Mouse (Mus musculus): ENCODE measurements around the gene Mex3a.

Gene Mex3a

DNA sequence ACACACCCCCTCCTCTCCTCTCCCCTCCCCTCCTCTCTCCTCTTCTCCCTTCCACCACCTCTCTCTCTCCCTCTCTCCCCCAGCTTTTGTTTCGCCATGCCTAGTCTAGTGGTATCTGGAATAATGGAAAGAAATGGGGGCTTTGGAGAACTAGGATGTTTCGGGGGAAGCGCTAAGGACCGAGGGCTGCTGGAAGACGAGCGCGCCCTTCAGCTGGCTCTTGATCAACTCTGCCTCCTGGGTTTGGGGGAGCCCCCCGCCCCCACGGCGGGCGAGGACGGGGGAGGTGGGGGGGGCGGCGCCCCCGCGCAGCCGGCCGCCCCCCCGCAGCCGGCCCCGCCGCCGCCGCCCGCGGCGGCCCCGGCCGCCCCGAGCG is at the start of gene Mex3a:
Gene Mex3a (plus strand): TSS at position 97 of the 376 bp plus-strand sequence.
- DNase-seq (ENCODE audit: low spot score) = no peak

DNA sequence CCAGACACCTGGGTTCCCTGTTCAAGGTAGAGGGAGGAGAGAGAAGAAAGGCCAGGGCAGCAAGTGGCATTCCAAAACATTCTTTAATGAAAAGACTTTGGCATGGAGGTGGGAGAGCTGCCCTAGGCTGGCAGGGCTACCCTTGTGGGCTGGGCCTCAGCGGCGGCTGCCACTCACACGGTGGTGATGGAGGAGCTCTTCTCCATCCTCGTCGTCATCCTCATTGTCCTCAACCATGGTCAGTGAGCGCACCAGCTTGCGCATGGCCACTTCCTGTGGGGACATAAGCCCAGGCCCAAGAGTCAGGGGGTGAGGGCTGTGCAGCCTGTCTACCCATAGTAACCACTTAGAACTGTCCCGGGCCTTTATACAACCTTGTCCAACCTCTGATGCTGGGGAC is 49.1 kb upstream of the Mex3a start:
- no peak for DNase-seq (ENCODE audit: low spot score)

DNA sequence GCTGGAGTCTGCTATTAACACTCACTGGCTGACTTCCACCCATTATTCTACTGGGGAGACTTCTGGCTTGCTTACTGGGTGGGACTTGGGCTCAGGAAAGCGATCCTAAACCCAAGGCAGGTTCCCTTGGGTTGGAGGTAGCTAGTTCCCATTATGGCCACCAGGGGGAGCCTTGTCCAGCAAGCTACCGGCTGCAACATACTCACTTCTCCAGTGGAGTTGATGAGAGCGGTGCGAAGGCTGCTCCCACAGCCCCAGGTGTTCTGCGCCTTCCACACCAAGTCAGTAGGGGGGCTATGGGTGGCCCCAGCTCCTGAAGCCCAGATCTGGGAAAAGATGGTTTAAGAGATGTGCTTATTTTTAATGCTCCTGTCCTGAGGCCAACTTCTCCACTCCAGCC is 48.6 kb upstream of the Mex3a start:
- peak; percentile 79 for DNase-seq (ENCODE audit: low spot score)

DNA sequence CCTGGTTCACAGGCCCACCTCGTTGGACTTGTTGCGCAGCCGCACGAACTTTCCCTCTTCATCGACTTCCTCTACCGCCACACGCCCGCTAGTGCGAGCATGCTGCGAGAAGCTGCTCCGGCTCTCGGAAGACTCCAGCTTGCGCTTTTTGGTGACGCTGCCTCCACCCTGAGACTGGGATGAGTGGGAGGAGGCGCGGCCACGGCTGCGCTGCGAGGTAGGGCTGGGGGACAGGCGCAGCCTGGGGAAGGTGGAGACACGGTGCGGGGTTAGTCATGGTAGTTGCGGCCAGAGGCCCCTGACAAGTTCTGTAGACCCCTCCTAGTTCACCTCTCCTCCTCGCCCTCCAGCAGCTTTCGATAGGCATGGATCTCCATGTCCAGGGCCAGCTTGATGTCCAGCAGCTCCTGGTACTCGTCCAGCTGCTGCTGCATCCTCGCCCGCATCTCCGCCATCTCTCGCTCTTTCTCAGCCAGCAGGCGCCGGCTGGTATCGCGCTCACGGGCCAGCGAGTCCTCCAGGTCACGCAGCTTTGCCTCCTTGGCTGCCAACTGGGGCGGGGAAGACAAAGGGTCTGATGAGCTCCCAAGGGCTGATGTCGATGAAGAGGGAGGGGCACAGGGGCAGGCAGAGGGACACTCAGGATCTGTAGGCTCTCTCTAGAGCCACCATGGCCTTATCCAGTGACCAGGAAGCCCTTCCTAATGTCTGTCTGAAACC is 47.4 kb upstream of the Mex3a start:
- DNase-seq (ENCODE audit: low spot score) = no peak

DNA sequence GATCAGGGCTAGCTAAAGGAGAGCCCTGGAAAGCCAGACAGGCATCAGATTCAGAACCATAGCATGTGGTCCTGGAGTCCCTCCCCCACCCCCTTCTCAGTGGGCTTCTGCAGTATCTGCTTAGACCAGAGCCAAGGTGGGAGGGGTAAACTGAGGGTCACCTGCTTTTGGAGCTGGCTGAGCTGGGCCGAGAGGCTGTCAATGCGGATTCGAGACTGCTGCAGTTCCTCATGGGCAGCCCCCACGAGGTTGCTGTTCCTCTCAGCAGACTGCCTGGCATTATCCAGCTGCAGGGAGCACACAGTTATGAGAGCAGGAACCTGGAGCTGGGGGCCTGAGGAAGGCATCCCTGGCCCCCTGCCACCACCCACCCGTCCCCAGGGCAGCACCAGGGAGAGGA is 46.2 kb upstream of the Mex3a start:
- no peak for DNase-seq (ENCODE audit: low spot score)

DNA sequence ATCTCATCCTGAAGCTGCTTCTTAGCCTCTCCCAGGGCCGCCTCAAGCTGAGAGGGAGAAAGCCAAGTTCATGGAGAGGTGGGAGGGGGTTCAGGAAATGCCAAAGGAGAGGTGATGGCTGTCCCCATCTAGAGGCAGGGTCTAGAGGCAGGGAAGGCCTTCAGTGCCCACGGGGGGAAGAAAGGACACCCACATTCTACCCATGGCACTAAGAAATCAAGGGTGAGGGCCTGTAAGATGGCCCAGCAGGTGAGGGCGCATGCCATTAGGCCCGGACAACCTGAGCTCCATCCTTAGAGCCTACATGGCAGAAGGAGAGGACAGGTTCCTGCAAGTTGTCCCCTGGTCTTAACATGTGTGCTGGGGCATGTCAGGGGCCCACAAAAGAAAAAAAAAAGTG is 45.3 kb upstream of the Mex3a start:
- no peak for DNase-seq (ENCODE audit: low spot score)

DNA sequence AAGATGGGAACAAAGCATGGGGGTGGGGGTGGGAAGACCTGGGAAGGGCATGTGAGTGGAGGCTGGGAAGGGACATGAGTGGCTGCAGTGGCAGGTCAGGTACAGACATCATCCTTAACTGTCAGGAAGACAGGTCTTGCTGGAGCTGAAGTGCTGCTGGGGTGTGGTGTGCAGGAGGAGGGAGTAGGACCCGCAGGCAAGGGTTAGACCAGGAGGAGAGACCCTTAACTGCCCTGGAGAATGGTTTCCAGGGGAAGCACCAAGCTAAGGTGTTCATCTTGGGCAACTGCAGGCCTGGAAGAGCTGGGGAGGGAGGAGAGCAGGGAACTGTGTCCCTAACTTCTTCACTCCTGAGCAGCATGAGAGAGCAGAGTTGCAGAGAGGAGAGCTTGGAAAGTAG is 44.8 kb upstream of the Mex3a start:
- DNase-seq (ENCODE audit: low spot score) = no peak

DNA sequence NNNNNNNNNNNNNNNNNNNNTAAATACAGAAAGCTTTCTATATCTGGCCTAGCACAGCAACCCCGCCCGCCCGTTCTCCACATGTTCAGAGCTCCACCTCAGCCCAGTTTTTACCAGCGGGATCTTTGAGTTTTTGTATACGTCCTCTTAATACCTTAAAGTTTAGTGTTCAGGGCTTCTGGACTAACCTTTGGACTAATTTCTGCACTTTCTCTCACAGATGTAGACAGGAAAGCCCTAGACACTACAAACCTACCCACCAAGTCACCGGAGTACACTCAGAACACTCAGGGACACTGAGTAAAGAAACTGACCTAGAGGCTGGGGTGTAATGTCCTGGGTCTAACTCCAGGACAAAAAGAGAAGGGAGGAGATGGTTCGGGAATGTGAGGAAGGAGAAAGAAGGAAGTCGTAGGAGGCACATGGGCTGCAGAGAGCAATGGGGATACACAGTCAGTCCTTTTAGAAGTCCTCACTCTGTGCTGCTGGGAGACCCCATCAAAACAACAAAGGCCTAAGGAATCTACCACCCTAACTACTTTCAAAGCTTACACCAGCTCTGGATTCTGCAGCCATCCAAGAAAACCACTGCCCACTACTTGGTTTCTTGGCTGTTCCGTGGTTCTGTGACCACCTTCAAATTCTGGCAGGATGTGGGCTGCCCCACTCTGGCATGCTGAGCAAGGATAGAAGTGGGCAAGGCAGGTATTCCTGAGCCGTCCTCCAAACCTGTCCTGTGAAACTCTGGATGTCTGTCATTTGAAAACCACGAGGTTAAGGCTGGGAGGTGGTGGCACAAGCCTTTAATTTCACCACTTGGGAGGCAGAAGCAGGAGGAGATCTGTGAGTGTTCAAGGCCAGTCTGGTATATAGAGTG is 38.3 kb upstream of the Mex3a start:
- no peak for DNase-seq (ENCODE audit: low spot score)

DNA sequence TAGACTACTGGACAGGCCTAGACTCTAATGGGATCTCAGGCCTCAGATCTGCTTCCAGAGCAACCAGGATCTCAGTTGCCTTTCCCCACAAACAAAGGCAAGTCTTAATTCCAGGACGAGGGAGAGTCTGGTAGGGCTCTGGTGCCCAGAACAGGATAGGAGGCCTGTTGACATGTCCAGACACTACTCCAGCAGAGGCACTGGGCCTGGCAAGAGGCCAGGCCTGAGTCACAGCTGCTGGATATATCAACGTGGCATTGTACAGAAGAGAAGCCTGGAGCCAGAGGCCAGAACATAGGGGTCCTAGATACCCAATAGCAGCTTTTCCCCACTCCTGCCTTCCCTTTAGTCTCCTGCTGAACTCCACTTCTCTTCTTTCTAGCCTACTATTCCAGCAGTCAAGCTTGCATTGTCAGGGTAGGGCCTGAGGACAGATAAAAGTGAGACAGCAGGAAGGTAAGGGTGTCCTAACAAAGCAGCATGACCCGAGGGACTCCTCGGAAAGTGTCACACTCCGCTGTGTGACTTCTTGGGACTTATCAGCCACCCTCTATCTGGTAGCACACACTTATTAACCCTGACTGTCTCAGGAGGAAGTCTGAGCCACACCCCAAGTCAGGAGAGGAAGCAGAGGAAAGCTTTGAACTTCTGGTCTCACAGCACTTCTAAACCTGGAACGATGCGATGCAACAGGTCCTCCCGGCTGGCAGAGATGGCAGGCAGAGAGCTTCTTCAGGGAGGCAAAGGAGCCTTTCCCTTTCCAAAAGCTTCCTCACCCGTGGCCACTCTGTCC is 37.2 kb upstream of the Mex3a start:
- peak; percentile 82 for DNase-seq (ENCODE audit: low spot score)

DNA sequence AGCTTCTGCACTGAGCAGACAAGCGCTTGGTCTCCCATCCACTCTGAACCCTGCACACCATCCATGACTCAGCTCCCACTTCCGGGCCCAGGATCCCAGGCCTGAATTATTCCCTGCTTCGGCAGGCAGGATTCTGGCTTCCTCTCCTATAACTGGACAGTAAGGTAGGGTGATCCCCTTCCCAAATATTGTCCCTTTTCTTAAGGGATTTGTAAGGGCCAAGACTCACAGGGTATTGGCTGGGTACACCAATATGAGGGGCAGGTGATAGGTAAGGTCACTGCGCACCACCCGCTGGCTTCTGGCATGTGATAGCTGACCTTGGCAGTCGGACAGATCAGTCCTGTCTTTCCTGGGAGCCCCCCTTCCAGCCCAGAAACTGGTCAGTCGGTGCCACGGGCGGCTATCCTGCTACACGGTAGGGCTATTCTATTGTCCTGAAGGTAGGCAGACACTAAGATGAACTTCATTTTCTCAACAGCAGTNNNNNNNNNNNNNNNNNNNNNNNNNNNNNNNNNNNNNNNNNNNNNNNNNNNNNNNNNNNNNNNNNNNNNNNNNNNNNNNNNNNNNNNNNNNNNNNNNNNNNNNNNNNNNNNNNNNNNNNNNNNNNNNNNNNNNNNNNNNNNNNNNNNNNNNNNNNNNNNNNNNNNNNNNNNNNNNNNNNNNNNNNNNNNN is 36.3 kb upstream of the Mex3a start:
- DNase-seq (ENCODE audit: low spot score) = no peak

DNA sequence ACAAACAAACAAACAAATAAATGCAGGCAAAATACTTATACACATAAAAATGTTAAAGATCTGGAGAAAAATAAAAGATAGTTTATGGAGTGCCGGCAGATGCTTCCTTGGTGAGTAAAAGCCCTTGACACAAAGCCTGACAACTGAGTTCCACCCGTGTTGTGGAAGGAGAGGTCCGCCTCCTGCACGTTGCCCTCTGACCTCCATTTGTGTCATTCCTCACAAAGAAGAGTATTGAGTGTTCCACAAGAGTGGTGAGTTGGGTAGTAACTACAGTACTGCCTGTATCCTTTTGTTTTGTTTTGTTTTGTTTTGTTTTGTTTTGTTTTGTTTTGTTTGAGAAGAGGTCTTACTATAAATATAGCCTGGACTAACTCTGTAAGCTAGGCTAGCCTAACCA is 32.6 kb upstream of the Mex3a start:
- DNase-seq (ENCODE audit: low spot score) = no peak

DNA sequence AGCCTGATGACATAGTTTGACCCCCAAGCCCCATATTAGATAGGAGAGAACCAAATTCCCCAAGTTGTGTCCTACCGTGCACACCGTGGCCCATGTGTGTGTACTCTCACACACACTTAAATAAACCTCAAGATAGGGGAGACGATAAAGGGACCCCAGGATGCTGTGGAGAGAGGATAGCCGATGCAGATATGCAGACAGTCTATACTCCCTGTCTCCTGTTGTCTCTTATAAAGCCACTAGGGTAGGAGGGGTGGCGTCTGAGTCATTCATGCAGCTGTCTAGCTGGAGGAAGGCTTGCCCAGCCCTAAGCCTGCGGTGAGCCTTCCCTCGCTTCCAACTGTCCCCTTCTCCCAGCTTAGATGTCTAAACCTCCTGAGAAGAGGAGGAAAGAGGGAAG is 32.1 kb upstream of the Mex3a start:
- DNase-seq (ENCODE audit: low spot score) = no peak

DNA sequence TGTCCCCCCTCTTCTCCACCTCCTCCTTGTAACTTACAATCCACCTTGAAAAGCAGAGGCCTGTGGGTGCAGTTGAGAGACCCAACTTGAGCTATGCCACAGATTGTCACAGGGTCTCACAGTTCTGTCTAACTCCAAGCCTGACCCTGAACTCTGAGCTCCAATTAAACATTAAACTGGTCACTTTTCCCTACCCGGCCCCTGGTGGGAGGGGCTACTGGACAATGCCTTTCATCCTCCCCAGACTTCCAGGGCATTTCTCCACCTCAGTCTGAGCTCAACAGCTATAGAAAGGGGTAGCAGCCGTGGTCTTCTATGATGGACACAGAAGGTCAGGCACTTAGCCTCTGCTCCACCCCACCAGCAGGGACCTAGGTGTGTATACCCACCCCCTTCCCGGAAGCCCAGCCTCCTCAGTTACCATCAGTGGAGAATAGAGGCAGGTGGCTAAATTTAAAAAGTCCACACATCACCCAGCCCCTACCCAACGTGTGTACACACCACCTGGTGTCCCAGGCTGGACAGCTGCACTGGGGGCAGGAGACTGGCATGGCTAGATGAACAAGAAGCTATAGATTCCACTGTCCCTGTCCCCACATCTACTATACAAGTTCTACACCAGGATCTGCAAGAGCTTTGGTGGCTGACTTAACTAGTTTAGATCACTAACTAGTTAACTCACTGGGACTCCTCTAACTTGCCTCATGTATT is 31.4 kb upstream of the Mex3a start:
- no peak for DNase-seq (ENCODE audit: low spot score)

DNA sequence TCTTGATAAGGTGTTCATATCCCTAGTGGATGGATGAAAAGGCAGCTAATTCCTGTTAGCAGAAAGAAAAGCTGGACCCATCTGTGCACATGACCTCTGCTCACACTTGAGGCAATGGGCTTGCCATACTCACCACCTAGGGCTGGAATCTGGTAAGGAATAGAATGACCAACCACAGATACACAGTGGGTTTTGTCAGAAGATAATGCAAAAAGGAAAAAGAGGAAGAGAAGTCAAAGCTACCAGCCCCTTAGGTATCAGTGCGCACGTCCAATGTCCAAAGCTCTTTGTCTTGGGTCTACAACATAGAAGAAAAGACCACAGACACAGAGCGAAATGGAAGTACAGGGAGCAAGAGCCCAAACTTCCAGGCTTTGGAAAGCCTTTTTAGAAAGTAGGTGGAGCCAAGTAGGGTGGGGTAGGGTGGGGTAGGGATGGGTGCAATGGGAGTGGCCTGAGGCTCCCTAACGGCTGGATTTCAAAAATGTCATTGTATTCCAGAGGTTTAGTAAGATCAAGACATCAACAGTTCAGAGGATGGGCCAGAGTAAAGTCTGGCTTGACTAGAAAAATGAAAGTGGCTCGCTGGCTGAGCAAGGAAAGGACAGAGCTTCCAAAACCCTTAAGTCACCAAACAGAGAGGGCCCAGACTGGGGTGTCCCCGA is 30.7 kb upstream of the Mex3a start:
- no peak for DNase-seq (ENCODE audit: low spot score)

DNA sequence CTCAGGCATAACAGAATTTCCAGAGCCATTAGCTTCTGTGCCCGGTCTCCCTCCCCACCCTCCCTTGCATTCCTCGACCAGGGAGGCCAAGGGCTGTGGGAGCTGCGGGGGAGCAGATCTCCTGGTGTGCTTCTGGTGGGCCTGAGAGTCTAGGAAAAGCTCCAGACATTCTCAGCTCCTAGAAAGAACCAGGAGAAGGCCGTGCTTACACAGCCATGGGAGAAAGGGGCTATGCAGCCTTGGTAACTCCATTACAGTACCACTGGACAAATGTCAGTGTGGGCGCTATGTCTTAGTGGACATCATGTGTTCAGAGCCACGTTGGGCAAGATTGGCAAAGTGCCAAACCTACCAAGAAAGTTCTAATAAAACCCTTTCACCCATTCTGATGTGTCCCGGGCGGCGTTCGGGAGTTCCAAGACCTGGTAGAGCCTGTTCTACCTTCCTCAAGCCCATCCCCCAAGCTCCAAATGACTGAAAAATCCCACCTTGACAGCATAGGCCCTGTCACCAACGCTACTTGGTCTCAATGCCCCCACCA is 30.1 kb upstream of the Mex3a start:
- peak; percentile 72 for DNase-seq (ENCODE audit: low spot score)

DNA sequence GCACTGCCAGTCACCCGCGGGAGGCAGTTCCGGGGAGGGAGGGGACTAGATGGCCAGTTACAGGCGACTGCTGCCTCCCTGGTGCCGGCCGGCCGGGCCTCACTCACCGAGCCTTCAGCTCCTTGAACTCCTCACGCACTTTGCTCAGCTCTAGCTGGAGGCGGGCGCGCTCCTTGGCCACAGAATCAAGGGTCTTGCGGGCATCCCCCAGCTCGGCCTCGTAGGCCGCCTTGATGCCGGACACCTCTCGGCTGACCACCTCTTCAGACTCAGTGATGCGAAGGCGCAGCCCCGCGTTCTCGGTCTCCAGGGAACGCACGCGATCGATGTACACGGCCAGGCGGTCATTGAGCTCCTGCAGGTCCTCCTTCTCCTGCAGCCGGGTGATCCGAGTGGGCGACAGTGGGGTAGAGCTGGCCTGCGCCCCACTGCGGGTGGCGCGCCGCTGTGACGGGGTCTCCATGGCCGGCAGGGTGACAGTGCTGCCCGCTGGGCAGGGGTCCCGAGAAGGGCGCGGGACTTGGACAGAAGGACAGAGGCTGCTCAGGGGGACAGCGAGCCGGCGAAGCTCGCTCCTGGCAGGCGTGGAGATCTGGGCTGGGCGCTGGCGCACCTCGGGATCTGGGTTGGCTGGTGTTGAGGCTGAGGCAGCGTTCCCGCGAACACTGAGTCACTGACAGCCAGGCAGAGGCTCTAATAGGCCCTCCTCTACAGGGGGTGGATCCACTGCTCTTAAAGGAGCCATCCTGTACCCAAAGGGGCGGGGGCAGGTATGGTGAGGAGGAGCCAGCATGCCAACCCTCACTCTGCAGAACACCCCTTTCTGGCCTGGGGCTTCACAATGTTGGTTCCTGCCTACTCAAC is 29.3 kb upstream of the Mex3a start:
- peak; percentile 95 for DNase-seq (ENCODE audit: low spot score)

DNA sequence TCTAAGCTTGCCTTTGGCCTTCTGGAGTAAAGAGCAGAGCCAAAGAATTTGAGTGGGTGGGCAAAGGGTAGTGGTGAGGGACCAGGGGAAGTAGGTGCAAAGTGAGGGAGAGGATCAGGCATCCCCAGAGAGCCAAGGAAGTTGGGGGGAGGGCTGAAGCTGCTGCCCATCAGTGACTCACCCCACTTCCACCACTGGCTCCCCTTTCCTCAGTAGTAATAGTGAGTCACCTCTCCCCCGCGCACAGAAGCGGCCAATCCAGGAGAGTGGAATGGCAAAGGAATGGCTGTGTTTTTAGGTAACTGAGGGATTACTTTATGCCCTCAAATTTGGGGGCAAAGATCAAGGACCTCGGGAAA is 28.7 kb upstream of the Mex3a start:
- DNase-seq (ENCODE audit: low spot score) = peak; percentile 86

DNA sequence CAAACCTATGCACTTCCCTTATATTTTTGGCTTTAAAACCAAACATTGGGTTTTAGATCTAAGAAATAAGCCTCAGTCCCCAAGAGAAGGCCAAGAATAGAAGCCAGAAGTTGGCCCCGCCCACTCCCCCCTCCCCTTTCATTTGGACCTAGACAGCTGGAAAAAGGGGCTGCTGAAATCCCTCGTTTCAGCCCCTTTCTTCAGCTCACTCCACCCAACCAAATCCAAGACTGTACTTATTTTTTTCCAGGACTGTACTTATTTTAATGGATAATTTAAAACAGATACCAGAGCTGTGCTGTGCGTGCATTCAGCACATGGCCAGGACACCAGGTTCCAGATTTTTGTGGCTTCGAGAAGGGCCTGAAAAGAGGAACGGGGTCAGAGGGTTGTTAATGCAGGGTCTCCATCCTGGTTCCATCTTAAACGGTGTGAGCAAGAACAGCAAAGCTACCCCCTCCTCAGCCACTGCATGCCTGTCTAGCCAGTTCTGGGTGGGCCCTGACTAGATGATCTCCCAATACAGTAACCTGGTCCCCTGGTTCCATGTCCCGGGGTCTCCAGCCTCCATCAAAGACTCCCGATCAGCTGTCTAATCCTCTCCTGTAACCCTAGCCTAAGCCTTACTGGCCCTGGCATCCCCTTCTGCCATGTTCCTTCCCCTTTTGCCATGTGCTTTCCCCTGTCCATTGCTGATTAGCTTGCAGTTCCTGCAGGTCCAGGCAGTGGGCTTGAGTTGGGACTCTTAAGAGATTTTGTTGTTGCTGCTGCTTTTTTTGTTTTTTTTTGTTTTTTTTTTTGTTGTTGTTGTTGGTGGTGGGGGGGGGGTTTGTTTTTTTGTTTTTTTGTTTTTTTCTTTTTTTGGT is 28.1 kb upstream of the Mex3a start:
- DNase-seq (ENCODE audit: low spot score) = no peak

DNA sequence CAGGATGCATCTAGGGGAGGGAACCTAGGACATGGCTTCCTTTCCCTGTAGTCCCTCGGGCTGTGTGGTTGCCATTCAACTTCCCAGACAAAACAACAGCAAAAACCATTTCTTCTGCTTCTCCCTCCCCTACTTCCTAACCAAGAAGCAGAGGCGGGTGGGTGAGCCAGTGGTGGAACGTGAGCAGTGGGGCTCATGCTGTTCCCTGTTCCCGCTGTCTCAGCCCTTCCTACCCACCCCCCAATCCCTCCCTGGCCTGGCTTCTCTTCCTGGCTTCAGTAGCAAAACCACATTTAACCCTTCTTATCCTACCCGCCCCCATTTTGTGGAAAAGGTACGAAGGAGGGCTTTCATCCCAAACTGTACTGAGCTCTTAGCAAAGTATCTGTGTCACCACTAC is 27.1 kb upstream of the Mex3a start:
- no peak for DNase-seq (ENCODE audit: low spot score)
